Mouse (Mus musculus) telencephalon, adult 2 months (tissue): ENCODE results near the gene Chst8.
A peak's percentile ranks its signal among the peaks of the same experiment; 100 is the strongest.

Experiments
- DNase-seq: peaks from one replicate; pipeline ENCODE4 v3.0.0-alpha.2; 2011; ENCODE audit warnings: low read depth, low spot score

Gene Chst8

GRCm38 (mm10) chr7:34799950-34800511 is 12.5 kb downstream of the Chst8 start:
- no peak for DNase-seq

- DNase-seq = no peak
Measured at GRCm38 (mm10) chr7:34799404-34799771, 13.1 kb downstream of the Chst8 start.

GRCm38 (mm10) chr7:34798441-34799403 is 13.8 kb downstream of the Chst8 start:
- DNase-seq = no peak

GRCm38 (mm10) chr7:34798039-34798438 is 14.5 kb downstream of the Chst8 start:
- no peak for DNase-seq

GRCm38 (mm10) chr7:34790459-34790858 is 22.1 kb downstream of the Chst8 start:
- DNase-seq = no peak

GRCm38 (mm10) chr7:34787171-34787570 is 25.3 kb downstream of the Chst8 start:
- no peak for DNase-seq

GRCm38 (mm10) chr7:34785052-34785451 is 27.5 kb downstream of the Chst8 start:
- no peak for DNase-seq

- DNase-seq = peak; percentile 33
Measured at GRCm38 (mm10) chr7:34784469-34784868, 28.0 kb downstream of the Chst8 start.

GRCm38 (mm10) chr7:34781988-34782387 is 30.5 kb downstream of the Chst8 start:
- DNase-seq = no peak

- no peak for DNase-seq
Measured at GRCm38 (mm10) chr7:34781217-34781616, 31.3 kb downstream of the Chst8 start.

- peak; percentile 81 for DNase-seq
Measured at GRCm38 (mm10) chr7:34778426-34778825, 34.1 kb downstream of the Chst8 start.

GRCm38 (mm10) chr7:34775659-34776058 is 36.9 kb downstream of the Chst8 start:
- DNase-seq = no peak

GRCm38 (mm10) chr7:34774947-34775346 is 37.6 kb downstream of the Chst8 start:
- DNase-seq = no peak

GRCm38 (mm10) chr7:34774020-34774419 is 38.5 kb downstream of the Chst8 start:
- DNase-seq = peak; percentile 78

GRCm38 (mm10) chr7:34773309-34773708 is 39.2 kb downstream of the Chst8 start:
- DNase-seq = no peak

GRCm38 (mm10) chr7:34769531-34769930 is 43.0 kb downstream of the Chst8 start:
- no peak for DNase-seq

- DNase-seq = no peak
Measured at GRCm38 (mm10) chr7:34764250-34765148, 48.0 kb downstream of the Chst8 start.

- DNase-seq = peak; percentile 65
Measured at GRCm38 (mm10) chr7:34759378-34759822, 53.1 kb downstream of the Chst8 start.

GRCm38 (mm10) chr7:34758721-34759120 is 53.8 kb downstream of the Chst8 start:
- no peak for DNase-seq

- no peak for DNase-seq
Measured at GRCm38 (mm10) chr7:34757513-34757912, 55.0 kb downstream of the Chst8 start.

- DNase-seq = no peak
Measured at GRCm38 (mm10) chr7:34753140-34753886, 59.2 kb downstream of the Chst8 start.
